Mouse (Mus musculus) liver, embryonic 14.5 days (tissue): Measurements from ENCODE around the gene Slc22a12.

Experiments used
- CTCF ChIP-seq: IDR thresholded peaks from 2 replicates; pipeline ENCODE4 v1.5.1; 2016; ENCODE audit warnings: antibody characterized with exemption, low read depth, control low read depth
- EP300 ChIP-seq: IDR thresholded peaks from 2 replicates; pipeline ENCODE4 v1.6.1; 2016; ENCODE audit warnings: antibody characterized with exemption, low read depth

DNA sequence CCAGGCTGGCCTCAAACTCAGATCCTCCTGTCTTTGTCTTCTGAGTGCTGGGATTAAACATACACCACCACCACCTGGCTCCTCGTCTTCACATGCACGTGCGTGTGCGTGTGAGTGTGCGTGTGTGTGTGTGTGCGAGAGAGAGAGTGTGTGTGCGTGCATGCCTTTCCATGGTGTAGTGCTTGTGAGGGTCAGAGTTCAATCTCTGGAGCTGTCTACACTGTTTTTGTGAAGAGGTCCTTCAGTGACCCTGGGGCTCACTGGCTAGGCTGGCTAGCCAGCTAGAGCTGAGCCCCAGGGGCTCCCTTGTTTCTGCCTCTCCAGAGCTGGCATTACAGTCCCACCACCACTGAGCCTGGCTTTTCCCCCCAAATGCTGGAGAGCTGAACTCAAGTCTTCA is 1.3 kb downstream of the Slc22a12 start:
- TF ChIP-seq CTCF (no peak), EP300 (no peak)
